Mouse (Mus musculus) spleen, postnatal 10 days (tissue): ENCODE measurements around the gene Cd24a.

Experiments used
- DNase-seq, 2 experiments: peaks; one replicate each; pipeline ENCODE4 v3.0.0; 2021 to 2022; ENCODE audit warnings: low spot score in 2 of 2

Cd24a gene

DNA sequence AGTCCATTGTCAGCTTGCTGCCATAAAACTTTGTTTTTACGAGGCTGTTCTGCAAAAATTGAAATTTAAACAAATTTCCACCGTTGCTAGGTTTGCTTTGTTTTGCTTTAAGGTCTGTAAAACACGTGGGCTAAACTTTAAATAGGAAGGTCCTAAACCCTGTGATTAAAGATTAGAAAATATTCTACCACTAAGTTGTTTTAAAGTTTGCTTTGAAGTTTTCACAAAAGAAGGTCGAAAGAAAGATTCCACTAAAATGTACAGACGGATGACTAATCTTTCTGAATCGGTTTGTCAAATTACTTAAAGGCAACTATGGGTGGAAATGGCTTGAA lies at the start of gene Cd24a:
TSS of gene Cd24a (plus strand) at position 288 of the 335 bp plus-strand sequence.
- DNase-seq, result no peak

DNA sequence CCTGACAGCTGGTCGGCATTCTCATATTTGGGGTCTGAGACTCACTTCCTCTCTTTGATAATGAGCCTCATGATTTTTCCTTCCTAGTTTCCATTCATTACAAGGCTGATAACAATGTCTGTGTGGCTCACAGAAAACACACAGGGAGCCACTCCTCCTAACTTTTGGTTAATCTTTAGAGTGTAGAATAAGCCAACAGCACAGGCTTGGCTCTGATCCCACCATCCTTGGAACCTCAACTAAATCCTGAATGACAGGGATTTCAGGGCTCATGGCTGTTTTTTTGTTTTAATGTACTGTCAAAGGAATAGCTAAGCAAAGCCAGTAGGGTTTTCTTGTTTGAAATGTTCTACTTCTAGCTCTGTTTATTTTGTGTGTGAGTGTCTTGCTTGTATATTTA lies 43.7 kb upstream of the Cd24a start:
- DNase-seq, result no peak

DNA sequence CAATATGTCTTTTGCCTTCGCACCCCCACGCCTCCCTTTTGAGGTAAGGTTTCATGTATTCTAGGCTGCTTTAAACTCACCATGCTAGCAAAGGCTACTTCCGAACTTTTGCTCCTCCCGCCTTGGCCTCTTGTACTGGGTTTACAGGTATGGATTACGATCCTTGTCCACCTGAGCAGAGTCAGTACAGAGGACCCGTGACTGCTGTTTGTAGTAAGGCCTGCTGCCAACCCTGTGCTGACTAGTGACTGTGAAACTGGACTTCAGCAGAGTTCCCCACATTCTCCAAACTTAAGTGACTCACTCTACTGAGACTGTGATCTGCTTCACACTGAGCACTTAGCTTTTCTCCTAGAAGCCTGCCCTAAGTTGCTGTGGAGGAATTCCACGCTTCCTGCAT lies 40.4 kb upstream of the Cd24a start:
- no peak for DNase-seq

DNA sequence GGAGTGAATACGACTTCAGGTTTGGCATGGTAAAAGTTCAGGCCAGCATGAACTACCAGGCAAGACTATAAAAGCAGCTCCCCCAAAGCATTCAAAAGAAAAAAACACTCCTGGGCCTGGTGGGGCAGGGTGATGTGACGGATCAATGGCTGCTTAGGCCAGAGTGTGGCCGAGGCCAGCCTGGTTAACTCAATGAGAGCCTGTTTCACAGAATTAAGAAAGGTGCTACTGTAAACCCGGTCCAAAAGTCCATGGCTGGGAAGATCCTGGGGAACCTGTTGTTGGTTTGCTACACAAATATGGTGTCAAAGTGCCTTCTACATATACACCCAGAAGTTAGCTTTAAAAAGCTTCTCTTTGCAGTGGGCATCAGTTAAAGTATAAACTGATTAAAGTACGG lies 39.3 kb upstream of the Cd24a start:
- DNase-seq, result no peak

DNA sequence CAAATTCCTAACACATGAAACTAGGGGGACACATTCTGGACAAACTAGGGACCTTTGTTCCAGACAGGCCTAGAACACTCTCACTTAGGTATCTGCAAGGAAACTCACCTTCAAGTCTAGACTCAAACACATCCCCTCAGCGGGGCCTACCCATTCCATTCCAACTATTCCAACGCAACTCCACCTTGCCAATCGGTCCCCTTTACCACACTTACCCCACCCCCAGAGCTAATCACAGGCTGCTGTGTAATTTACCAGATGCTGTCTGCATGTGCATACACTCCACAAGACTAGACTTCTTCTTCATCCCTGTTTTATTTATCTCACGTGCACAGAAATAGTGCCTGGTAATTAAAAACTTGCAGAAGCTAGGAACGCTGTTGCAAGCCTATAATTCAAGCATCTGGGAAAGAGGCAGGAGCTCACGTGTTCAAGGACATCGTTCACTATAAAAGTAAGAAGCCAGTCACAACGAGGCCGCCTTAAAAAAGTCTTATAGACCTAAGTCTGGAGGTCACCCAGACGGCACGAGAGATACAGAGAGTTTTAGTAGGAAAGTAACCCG lies 38.3 kb upstream of the Cd24a start:
- peak in 1 of 2 experiments; percentile 8 for DNase-seq

DNA sequence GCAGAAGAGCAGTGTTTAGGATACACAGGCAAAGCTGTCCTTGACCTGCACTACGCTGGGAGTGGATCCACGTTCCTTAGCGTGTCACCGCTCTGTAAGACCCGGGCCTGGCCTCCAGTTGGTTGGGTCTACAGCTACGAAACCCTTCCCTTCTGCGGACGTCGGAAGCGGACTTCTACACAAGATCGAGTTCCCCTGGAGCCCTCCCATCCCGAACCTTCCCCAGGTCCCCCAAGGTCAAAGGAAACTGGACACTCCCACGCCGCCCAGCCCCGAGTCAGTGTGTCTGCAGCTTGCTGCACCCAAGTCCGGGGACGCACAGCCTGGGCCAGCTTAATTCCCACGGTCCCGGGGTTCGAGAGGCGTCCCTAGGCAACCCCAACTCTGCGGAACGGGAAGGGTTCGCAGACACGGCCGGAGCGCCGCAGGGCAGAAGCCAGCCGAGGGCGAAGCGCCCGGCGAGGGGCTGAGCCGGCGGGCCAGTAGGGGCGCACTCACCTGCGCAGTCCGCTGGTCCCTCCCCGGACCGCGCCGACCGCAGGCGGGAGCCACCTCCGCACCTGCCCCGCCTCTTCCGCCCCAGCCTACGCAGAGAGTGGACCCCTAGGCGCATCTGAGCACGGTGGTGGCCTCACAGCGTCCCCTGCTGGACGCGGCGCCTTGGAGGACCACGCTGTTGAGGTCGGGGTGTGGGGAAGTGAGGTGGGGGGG lies 37.5 kb upstream of the Cd24a start, which contains the start of gene 1700021F05Rik:
TSS of gene 1700021F05Rik (minus strand) at position 553 of the 711 bp plus-strand sequence.
- DNase-seq, result peak; percentile 85 to 96

DNA sequence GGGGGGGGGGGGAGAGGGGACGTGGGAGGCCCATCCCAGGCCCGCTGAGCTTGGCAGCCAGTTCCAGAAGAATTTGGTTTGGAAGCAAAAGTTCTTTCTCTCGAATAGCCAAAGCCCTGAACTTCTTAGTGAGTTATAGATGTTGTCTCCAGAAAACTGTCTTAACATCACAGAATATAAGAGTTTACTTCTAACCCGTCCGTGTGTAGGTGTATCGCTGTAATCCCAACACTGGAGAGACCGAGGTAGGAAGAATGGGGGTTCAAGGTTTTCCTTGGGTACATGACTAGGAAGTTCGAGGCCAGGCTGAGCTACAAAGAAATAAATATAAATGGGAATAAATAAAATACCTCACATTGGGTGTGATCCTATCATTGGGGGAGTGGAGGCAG lies 36.9 kb upstream of the Cd24a start:
- no peak for DNase-seq

DNA sequence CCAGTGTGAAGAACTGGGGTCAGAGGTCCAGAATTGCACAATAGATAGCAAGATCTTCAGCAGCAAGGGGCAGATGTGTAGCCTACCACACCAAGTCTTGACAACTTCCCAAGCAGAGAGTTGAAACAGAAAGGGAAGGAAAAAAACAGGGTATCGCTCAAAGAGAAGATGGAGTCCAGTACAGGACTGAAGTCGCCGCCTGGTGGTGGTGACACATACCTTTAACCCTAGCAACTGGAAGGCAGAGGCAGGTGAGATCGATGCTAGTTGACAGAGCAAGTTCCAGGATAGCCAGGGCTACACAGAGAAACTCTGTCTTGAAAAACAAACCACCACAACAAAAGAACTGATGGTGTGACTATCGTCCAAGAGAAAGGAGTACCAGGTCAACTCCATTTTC lies 28.7 kb upstream of the Cd24a start:
- peak in 1 of 2 experiments; percentile 33 for DNase-seq

DNA sequence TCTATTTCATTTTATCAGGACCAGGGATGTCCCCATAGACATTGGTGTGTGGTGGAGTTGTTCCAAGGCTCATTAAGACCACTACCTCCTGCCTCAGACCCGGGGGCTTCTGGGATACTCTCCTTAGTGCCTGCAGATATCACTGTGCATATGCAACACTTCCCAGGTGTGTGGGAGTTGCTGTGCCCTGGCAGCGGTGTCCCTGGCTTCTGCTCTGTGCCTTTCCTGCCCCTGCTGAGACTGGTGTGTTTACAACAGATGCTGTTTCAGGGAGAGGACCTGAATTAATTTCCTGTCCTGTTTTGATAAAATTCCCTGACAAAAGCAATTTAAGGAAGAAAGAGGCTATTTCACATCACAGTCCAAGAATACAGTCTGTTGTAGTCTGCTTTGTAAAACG lies 27.2 kb upstream of the Cd24a start:
- DNase-seq, result no peak

DNA sequence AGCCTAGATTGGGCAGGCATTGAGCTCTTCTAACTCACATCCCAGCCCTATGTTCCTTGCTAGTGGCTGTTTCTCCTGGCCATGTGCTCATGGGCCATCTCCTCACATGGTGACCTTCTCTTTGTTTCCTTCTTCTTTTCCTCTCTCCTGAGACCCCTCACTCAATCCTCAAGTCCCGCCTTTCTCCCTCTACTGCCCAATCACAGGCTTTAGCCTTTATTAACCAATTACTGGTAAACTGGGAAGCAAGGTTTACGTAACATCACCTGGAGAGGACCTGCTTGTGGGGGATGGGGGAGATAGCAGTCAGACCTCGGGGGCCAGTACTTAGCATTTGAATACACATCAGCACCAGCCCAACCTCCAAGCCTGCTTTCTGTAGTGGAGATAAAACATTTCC lies 26.7 kb upstream of the Cd24a start:
- DNase-seq, result no peak

DNA sequence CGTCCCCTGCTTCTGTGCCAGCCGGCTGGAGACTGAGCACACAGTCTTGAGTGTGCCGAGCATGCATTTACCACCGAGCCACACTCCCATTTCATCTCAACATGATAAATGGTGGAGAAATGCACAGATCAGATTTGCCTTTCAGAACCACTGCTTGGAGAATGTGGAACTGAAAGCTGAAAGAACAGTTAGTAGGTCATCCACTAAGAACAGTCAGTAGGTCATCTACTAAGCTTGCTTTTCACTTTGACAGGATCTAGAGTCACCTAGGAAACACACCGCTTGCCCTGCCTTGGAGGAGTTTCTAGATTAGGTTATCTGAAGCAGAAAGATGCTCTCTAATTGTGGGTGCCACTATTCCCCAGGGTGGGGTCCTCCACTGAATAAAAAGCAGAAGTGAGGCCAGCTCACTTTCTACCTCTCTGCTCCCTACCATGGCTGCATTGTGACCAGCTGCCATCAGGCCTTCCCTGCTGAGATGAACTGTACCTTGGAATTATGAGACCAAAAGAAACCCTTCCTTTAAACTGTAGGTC lies 20.4 kb upstream of the Cd24a start:
- DNase-seq, result no peak

DNA sequence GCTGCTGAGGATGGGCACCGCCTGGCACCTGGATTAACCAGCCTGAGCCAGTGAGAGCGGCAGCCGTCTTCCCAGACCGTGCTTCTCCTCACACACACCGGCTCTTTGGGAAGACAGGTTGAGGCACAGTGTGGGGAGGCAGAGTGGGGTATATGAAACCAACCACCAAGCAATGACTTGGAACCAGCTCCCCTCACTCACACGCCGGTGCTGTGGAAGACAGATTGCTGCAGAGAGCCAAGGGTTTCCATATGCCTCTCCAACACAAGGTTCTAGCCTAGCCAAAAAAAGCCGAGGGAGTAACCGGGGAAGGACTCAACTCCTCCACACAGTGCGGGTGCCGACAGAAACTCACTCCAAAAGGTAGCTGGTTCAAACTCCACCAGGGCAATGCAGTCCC lies 18.8 kb upstream of the Cd24a start:
- DNase-seq, result no peak

DNA sequence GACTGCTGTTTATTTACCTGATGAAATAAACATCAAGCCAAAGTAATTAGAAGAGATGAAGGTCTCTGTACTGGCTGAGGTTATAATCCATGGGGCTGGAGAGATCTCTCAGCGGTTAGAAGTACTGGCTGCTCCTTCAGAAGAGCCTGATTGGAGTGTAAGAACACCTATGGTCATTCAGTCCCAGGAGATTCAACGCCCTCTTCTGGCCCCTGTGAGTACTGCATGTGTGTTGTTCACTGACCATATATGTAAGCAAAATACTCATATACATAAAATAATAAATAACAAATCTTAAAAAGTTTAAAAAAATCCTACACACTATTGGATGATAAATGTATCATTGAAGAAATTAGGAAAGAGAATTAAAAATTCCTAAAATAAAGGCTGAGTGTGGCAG lies 17.3 kb upstream of the Cd24a start:
- peak in 1 of 2 experiments; percentile 40 for DNase-seq

DNA sequence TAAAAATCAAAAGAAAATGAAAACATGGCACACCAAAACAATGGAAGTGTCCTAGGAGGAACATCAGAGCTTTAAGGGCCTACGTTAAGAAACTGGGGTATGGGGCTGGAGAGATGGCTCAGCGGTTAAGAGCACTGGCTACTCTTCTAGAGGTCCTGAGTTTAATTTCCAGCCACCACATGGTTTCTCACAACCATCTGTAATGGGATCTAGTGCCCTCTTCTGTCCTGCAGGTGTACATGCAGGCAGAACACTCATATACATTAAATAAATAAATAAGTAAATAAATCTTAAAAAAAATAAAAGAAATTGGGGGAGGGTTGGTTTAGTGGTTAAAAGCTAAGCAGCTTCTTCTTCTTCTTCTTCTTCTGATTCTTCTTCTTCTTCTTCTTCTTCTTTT lies 16.8 kb upstream of the Cd24a start:
- no peak for DNase-seq

DNA sequence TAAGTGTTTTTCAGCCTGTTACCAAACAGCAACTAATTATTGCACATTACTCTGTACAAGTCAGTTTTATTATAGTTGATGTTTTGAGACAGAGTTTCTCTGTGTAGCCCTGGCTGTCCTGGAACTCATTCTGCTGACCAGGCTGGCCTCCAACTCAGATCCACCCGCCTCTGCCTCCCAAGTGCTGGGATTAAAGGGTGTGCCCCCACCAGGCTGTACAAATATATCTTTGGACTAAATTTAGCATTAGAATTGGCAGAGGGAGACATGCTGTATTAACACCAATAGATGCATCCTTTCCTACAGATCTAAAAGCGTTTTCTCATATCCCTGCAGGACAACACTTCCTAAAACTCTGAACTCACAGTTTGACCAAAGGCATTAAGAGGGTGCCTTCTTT lies 3.7 kb upstream of the Cd24a start:
- DNase-seq, result no peak

DNA sequence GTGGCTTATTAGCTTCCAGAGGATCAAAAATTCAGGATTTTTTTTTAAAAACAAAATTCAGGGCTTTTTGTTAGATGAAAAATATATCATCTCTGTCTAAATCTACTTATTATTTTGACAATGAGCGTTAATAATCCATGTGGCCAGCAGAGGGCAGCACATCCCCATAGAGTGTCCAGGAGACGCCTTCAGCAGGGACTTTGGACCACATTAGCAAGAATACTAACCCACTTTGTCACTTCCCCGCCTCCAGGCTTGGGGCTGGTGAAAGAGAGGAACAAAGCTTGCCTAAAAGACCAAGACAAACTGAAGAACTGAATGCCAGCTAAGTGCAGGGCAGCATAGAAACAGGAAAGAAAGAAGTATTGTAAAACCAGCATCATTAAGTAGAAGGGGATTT lies 3.1 kb upstream of the Cd24a start:
- DNase-seq, result peak; percentile 91 to 93

DNA sequence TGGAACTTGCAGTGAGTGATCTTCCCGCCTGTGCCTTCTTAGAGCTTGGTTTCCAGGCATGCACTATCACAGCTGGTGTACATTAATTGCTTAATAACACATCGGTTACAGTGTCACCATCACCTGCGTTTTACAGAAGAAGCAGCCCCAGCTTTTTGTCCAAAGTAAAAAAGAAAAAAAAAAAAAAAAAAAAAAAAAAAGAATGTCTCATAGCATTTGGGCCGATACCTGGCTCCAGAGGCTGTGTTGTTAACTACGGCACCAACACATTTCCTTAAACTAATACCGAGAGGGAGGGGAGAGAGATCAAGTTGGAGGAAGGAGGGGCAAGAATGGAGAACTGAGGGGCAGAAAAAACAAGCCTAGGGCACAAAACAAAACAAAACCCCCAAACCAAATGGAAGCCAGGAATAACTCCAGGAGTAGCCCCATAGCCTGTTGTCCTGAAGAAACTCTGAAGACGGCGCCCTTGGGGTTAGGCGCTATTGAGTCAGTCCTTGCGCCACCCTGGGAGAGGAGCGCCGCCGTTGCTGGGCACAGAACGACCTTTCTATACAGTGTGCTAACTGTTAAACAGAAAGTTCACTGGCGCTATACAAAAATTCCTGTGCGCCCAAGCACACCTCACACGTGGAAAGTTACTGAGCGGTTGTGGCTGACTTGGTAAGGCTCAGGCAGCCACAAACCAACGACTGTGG lies 636 bp upstream of the Cd24a start:
- DNase-seq, result peak; percentile 66 to 73

DNA sequence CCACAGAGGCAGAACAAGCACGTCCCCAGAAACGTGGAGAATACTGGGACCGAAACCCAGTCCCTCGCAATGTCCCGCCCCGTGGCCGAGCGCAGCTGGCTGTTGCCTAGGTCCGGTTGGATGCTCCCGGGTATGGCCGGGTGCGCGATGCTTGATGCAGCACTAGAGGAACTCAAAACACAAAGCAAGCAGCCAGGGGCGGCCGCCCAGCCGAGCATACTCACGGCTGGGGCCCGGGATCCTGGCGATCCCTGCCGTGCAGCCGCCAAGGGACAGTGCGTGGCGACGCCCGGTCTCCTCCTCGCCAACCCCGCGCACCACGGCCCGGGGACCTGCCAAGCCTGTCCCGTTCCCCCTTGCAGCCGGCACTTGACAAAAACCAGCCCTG lies 276 bp downstream of the Cd24a start:
- peak; percentile 82 to 83 for DNase-seq

DNA sequence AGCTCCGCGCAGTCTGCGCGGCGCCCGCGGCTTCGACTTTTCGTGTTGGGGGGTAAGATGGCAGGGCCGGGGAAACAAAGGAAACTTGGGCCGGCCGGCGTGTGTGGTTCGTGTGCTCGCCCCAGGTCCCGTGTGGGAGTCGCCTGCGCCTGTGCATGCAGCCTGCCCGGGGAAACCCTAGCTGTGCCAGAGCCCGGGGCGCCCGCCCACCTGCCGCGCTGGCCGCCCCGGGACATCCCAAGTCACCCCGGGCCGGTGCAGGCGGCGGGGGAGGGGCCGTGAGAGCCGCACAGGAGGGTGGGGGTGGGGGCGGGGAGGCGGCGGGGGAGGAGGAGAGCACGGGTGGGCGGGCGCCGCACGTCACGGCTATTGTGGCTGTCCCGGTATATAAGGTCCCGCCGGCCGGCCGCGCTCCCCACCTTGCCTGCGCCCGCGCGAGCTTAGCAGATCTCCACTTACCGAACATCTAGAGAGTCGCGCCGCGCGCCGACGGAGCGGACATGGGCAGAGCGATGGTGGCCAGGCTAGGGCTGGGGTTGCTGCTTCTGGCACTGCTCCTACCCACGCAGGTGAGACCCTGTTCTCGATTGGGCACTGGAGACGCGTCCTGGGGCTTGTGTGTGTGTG lies 783 bp downstream of the Cd24a start:
- DNase-seq, result peak; percentile 95 to 99

DNA sequence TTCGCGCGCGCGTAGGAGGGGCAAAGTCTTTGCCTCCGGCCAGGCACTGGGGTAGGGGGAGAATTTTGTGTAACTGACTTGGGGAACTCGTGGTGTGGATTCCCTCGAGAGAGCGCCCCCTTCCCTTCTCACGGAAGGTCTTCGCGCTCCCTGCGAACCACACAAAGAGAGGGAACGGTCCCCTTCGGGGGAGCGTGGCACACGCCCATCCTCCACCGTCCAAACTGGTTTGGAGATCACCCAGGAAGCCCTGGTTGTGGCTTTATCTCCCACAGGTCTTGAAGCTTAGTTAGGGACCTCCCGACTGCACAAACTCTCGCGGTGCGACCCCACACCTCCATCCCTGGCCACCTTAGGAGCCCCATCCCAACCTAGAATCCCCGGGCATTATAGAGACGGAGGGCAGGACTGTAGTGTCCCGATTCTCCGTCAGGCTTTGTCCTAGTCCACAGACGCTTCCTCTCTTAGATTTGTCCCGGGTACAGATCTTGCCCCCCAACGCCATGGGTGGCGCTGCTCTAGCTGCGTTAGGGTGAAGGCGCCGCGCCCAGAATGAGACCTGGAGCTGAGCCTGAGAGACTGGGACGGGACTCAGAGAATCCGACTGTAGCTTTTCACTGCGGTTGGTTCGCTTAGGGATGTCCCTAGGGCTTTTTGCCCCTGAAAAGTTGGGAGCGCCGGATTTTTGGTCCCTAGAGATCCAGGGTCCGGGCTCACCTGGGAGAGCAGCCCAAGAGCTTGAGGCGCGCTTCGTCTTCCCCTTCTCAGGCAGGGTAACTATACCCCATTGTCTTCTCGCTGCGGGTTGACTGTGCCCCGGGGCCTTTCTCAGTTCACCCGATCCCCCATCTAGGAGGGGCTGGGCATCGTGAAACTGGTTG lies 1.5 kb downstream of the Cd24a start:
- DNase-seq, result peak; percentile 73 to 82

DNA sequence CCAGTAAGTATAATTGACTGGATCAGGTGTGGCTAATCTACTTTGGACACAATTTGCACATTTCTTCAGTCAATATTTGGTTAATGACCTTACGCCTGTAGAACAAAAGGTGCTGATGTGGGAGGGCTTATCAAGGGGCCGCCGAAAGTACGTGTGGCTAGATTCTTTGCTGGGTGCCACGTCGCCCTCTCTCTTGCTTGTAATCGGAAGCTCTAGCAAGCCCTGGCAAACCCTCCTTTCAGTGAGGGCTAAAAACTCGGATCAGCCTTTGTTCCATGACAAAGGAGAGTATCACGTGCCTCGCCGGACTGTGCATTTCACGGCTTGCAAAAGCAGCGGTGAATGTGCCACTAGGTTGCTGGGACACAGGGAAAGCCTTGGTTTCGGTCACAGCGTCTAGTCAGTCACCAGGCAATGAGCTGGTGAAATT lies 2.6 kb downstream of the Cd24a start:
- peak; percentile 54 to 55 for DNase-seq
